Mouse (Mus musculus): ENCODE results near the gene Wnk4.

Wnk4 gene

DNA sequence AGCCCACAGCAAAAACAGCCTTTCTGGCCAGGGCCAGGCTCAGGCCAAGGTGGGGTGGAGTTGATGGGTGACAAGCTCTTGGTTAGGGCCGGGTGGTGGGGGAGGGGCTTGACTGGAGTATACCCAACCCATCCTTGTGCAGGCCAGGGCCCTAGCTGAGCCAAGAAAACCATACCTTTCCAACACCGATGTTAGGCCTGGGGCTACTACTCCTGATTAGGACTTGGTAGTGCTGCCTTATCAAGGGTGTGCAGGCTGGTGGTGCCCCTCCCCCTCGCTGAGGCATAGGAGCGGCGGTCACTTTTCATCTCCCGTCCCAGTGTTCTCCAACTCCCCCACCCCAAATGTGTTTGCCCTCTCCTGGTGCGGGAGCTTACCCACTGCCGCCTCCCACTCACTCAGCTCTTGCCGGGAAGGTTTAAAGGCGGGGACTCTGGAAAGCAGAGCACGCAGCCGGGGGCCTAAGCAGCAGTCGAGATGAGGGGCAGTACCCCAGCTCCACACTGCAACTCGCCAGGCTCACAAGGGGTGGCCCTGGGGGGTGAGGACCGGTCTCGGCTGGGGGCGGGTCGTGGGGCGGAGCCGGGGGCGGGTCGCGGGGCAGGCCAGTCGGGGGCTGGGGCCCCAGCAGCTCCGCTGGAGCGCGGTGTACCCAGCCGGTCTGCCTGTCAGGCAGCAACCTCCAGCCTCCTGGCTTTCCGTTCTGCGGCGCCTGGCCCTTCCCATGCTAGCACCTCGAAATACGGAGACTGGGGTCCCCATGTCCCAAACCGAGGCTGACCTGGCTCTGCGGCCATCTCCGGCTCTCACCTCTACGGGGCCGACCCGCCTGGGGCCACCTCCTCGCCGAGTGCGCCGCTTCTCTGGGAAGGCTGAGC is at the start of gene Wnk4:
TSS of gene Wnk4 (plus strand) at position 620 of the 878 bp plus-strand sequence.
- CTCF ChIA-PET, result interaction anchor here (0.7 kb wide), 1 partner anchor 41 kb away, joined by 4 read pairs; no protein-coding TSS in a partner anchor

DNA sequence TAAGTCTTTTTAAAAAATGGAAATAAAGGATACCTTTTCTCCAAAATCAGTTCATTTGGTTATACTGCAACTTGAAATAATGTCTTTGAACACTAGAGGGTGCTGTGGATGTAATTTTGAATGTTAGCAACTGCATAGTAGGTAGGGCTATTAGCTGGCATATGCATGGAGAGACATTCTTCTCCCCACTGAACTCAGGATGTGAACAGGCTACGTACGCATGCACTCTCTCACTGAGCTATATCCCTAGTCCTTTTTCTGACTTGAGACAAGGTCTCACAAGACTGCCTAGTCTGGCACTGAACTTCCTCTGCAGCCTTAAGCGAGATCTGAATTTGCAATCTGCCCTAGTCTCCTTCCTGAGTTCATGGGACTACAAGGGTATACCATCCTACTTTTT is 48.4 kb upstream of the Wnk4 start:
- CTCF ChIA-PET, result interaction anchor here (0.7 kb wide), 2 partner anchors 69 to 947 kb away, joined by 5 to 10 read pairs; no protein-coding TSS in a partner anchor

DNA sequence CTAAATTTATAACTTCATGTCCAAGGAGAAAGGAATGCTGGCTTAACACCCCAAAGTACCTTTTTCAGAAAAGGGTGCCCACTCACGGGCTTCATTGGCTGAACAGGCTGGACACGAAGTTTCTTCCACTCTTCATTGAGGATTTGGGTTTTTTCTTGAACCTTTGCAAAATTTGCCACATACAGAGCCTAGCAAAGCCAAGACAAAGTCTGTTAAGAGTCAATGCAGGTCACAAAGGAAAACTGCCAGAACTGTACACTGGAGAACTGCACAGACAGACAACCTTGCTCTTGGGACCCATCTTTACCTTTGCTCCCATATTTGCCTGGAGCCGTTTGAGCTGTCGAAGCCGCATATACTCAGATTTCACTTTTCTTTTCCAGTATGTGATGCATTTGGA is 43.4 kb upstream of the Wnk4 start:
- CTCF ChIA-PET, result no interaction called here

DNA sequence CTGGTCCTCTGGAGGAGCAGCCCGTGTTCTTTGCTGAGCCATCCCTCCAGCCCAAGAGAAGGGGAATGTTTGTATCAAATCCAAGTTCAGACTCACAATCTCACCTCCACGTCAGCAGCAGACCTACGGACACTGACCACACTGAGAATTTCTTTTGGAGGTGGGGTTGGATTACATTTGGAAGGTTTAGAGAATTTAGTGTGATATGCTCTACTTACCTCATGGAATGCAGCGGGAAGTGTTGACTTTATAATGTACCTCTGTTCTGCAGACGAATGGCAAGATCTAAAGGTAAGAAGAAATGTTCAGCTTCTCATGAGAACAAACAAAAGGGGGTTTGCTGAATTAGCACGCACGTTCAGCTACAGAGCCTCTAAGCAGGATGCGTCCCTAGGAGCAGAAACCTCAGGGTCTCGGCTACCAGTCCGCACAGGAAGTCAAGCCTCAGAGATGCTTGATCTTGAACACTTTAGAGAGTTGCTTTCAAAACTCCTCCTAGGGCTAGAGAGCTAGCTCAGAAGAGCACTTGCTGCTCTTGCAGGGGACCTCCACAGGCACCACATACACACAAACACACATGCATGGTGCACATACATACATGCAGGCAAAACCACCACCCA is 41.8 kb upstream of the Wnk4 start:
- CTCF ChIA-PET, result interaction anchor here (0.6 kb wide), 1 partner anchor 42 kb away, joined by 4 read pairs; the partner anchor contains the start of gene Wnk4

DNA sequence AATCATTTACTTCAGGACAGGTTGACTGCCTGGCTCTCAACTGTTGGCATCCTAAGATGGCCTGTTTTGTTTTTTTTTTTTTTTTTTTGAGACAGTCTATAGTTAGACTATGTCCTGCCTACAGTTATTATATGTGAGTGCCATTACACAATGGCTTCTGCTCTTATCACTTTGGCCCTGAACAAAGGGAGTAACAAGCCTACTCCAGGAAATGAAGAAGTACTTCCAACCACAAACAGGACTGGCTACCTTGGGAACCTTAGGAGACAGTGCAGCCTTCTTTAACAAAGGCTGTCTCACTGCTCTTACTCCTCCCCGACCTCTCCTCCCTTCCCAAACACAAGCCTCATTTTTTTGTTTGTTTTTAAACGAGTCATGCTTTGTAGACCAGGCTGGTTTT is 39.5 kb upstream of the Wnk4 start:
- CTCF ChIA-PET, result no interaction called here

DNA sequence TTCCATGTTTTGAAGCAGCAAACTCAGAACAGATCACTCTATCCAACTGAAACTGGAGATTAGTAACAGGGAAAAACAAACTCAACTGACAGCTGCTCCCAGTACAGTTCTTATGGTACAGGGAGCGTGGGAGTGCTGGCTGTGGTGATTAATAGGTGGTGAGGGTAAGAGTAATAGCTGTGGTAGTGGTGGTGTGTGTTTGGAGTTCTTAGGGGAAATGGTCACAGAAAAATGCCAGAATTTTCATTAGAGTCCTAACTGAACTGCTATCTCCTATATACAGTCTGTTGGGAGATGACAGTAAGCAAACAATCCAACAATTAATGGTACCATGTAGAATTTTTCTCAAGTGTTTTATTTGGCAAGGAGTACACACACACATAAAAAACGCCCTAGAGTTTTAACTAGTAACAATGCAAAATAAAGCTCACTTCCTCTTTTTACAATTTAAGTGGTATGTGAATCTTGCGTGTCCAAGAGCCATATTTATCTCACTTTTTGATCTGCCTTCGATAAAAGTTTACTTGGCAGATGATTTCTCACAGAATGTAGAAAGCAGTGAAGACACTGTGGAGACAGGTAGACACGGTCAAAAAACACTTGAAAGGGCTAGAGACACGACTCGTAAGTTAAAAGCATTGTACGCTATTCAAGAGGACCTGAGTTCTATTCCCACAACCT is 38.9 kb upstream of the Wnk4 start:
- CTCF ChIA-PET, result no interaction called here

DNA sequence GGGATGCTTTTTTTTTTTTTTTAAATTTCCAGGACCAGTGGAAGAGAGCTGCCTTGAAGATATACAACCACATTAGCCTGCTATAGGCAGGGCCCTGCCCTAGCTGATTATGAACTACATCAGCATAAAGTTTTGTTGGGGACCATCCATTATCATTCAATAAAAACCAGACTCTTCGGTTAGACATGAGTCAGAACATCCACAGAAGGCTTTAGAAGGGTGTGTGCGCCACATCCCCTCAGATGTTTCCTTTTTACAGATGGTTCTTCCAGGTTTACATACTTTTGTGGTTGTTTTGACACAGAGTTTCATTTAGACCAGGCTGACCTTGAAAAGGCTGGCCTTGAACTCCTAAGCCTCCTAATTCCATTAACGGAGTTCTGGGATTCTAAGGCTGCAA is 36.0 kb upstream of the Wnk4 start:
- CTCF ChIA-PET, result interaction anchor here (0.7 to 1.0 kb wide), 2 partner anchors 24 kb away, joined by 3 to 4 read pairs; no protein-coding TSS in a partner anchor

DNA sequence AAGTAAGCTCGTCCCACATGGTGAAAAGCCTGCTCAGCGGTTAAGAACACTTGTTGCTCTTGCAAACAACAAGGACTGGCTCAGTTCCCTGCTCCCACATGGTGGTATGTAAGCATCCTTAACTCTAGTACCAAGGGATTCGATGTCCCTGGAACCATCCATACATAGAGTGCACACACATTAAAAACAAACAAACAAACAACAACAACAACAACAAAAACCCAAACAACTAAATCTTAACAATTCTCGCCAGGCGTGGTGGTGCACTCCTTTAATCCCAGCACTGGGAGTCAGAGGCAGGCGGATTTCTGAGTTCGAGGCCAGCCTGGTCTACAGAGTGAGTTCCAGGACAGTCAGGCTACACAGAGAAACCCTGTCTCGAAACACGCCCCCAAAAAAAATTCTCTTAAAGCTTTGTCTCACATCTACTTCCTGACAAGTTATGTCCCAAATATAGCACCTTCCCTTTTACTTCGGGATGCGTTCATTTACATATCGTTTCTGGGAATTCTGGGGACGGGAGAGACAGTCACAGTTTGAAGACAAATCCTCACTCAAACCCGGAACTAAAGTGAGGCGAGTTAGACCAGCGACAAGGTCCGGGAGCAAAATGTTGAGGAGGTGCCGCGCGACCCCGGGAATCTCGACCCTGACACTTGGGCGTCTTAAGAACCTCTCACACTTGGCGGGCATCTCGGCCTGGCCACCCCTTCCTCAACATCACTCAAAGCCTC is 34.9 kb upstream of the Wnk4 start:
- CTCF ChIA-PET, result interaction anchor here (0.6 kb wide), 1 partner anchor 30 kb away, joined by 4 read pairs; no protein-coding TSS in a partner anchor

DNA sequence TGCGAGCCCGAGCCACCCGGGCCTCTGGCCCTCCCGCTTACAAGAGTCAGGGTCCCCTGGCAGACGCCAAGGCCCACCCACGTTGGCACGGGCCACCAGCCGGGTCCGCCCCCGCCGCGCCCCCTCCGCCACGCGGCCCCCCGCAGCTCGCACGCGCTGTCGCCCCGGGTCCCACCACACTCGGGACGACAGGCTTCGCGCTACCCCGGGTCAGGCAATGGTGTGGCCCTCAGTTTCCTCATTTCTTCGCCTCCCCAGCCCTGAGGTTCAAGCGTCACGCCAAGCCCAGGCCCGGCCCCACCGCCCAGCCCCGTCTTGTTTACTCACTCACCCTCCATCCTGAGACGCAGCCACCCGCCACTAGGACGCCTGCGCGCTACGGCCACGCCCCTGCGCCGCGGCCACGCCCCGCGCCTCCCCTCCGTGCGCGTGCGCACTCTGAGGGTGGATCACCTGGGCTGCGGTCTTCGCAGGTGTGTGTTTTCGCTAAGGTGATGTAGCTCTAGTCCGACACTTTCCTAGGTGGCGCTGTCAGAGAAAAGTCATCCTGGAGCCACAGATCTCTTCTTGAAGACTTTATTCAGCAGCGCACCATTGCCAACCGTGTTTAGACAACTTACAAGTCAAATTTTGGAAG is 34.2 kb upstream of the Wnk4 start, which contains the start of gene Ezh1:
TSS of gene Ezh1 (minus strand) at position 399 of the 637 bp plus-strand sequence.
- CTCF ChIA-PET, result interaction anchor here (0.6 kb wide), 1 partner anchor 29 kb away, joined by 4 read pairs; no protein-coding TSS in a partner anchor

DNA sequence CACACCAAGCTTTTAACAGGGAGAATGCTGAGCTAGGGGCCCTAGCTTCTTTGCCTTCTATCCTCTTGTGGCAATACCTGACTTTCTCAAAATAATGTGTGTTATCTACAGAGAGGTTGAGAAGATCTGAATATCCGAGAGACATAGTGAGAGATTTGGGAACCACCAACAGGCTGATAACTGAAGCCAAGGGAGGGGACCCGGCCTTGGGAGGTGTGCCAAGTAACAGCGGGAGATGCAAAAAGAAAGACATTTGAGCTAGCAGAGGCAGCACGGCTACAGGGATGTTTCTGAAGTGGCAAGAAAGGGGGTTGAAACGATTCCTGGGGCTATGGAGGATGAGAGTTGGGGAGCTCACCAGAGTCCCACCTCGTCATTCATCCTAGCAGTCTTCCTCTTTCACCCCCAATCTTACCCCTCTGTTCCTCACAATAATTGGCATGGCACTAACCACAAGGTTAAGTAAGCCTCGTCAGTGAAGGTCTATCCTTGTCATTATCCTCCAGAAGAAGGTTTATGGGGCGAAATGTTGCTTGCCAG is 30.9 kb upstream of the Wnk4 start:
- CTCF ChIA-PET, result no interaction called here

DNA sequence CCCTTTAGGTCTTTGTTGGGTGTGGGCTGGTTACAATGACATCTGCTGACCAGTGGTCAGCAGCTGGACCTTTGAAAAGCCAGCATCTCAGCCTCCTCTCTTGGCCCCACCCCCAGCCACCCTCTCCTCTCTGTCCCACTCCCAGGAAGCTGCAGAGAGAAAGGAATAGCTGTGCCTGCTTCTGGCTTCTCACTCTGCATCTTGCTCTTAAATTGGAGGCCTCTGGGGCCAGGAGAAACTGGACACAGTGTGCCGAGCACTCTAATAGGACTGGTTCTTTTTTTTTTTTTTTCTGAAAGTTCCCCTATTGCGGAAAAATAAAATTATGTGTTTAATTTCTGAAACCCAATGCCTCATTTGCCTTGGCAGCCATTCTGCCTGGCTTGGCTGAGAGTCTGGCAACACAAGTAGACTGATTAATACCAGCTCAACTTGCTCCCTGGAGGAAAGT is 30.3 kb upstream of the Wnk4 start:
- CTCF ChIA-PET, result no interaction called here

DNA sequence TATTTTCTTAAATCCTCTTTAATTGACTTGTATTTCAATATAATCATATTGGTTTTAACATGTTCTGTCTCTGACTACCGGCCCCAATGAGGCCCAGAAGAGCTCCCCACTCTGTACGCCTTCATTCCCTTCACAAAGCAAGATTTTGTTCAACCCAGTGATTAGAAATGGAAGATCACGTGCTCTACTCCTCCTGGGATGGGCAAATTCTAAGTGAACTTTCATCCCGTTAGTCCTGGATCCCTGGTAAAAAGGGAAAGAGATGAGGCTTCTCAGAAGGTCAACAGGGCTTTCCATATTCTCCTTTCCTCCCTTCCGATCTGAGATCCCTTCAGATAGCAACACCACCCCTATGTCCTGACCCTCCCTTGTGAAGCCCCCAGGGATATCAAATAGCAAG is 29.8 kb upstream of the Wnk4 start:
- CTCF ChIA-PET, result no interaction called here

DNA sequence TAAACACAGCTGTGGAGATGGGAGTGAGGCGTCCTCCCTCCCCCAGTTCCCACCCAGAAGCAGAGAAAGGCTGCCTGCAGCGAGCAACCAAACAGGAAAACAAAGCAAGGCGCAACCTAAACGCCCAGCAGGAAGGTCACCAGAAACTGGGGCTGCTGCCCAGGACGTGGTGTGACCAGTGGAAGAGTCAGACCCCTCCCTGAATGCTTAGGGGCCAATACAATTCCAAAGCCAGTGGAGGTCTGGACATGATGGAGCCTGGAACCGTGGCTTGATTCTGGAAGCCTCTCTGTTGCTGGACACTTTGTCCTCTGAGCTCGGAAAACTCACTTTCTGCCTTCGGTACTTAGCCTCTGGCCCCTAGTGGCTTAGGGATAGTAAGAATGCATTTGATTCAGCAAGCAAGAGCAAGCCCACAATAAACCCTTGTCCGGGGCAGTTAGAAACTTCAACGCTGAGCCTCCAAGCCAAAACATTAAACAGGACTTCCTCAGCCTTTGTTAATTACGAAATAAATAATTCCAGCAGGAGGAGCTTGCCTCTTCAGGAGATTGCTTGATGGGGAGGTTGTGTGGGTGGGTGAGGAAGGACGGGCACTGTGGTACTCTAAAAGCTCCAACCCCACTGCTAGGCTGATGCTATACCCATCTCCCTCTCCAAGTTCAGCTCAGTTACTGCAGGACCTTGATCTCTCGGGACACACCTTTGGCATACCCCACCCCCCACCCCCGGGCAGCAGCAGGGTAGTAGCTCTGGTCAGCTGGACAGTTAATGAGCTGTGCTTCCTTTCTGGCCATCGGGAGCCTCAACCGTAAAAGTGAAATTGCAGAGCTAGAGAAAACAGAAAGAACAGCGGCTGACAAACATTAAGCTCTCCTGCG is 29.1 kb upstream of the Wnk4 start:
- CTCF ChIA-PET, result no interaction called here

DNA sequence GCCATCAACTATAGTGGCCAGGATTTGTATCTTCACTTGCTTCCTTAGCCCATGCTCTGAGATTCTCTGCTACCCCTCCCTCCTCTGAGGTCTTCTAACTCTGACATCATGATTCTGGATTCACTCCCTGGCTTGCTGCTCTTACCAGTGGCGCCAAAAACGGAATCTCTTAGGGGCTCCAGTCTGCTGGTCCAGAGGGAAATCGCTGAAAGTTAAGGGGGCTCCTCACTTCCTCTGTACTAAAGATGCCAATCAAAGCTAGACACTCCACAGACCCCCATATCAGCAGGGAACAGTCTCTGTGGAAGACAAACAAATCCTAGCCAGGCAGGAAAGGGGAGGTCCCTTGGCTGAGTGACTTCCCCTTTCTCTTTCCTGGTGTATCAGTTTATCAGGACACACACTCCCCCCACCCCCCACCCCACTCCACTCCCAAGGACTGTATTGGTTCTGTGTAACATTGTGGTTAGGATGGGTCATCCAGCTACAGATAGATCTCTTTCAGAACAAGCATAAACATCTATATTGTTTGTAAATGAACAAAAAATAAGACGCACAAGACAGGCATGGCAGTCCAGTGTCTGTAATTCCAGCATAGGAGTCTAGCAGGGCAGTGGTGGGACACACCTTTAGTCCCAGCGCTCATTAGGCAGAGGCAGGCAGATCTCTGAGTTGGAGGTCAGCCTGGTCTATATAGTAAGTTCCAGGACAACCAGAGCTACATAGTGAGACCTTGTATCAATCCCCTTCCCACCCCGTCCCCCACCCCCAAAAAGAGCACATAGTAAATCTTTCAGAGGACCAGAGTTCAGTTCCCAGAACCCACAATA is 28.1 kb upstream of the Wnk4 start:
- CTCF ChIA-PET, result interaction anchor here (0.7 kb wide), 1 partner anchor 12 kb away, joined by 3 read pairs; no protein-coding TSS in a partner anchor

DNA sequence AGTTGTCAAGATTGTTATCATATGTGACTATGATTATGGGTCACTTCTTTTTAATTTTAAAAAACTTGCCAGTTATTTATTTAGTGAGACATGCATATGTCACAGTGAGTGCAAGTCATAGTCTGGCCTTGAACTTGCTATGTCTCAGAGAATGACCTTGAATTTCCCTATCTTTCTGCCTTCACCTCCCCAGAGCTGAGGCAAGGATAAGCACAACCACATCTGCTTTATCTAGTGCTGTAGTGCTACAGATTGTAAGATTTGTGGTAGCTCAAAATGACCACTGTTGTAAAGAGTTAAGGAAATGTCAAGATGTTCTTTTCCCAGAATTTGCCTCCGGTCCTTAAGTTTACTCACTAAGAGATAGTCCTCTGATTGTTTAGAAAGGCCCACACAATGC is 27.1 kb upstream of the Wnk4 start:
- CTCF ChIA-PET, result no interaction called here

DNA sequence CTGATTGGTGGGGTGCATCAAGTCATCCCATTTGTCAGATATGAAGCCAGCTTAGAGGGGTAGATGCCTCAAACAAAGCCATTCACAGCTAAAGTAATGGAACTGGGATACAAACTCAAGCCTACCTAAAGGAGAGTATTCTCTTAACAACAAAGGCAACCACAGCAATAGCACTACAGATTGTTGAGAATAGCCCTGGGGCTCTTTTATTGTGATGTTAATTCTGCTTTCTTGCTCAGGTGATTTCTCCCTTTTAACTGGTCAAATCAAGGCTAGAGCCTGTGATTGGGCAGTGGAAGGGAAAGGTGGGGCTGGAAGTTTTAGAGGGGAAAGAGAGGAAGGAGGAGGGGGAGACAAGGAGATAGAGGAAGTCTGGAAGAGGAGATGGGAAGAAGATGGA is 26.2 kb upstream of the Wnk4 start:
- CTCF ChIA-PET, result no interaction called here

DNA sequence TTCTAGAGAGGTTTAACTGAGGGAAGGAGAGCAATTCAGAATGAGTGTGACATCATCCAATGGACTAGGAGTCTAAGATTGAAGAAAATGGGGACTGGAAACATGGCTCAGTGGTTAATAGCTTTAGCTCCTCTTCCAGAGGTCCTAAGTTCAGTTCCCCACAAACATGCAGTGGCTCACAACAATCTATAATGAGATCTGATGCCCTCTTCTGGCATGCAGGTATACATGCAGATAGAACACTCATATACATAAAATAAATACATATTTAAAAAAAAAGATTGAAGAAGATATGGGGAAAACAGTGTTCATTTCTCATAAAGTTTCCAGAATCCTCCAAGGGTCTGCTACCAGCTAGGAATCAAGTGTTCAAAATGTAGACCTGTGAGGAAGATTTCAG is 24.9 kb upstream of the Wnk4 start:
- CTCF ChIA-PET, result no interaction called here

DNA sequence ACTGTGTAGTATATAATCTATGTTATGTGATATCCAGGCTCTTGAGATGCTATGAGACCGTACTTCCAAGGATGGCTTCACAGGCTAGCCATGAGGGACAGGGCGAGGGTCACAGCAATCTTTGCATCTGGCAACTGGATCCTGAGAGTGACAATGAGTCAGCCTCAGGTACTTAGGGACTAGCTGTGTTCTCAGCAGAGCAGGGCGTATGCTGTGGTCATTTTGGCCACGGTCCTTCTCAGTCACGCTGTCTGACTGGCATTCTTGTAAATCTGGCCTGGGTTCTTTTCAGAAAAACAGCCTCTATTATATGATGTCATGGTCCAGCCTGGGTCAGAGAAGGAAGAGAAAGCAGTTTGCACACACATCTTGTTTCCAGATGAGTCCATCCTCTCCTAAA is 23.6 kb upstream of the Wnk4 start:
- CTCF ChIA-PET, result no interaction called here
